Mouse (Mus musculus): Measurements from ENCODE around the gene Dcpp1.

Dcpp1 gene

DNA sequence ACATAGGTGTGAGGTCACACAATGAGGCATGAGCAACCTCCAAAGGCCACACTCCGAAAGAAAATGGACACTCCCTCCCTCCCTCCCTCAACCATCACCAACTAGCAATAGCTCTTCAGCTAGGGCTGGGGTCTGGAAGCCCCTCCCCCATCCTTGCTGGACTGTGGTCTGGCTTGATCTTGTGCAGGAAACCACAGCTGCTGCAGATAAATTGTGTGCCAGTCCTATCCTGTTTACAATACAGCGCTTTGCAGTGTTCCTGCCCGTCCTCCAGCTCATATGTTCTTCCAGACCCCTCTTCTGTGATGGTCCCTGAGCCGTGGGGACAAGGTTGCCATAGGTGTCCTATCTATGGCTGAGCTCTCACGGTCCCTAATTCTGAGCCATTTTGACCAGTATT is 50.5 kb downstream of the Dcpp1 start:
- no peak for DNase-seq
